Mouse (Mus musculus): ENCODE results near the gene Hectd2.

The Hectd2 gene

DNA sequence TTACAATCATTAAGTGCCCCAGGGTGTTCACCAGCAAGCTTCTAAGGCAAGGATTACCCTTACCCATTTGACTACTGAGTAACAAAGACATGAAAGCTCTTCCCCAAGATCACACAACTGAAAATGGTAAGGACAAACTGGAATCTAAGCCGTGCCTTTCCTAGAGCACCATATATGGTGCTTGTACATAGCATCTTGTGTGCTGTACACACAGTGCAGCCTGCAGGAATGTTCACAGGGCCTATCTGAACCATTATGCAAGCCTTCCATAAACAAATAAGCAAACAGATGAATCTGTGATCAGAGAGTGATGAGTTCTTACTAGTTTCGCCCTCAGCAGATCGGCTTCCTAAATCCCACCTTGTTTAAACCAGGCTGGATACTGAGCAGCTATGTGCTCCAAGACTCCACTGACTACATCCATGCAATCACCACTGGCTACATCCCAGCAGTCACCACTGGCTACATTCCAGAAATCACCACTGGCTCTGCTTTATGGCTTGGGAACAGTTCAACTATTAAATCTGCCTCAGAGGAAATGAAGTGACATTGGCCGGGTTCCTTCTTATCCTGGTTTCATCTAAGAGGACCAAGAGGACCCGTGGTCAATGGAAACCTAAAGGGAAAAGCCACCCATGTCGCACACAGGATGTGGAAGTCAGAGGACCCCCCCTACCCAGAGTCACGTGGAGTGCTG is 91.8 kb downstream of the Hectd2 start:
- DNase-seq (ENCODE audit: low read depth, low spot score) = no peak

DNA sequence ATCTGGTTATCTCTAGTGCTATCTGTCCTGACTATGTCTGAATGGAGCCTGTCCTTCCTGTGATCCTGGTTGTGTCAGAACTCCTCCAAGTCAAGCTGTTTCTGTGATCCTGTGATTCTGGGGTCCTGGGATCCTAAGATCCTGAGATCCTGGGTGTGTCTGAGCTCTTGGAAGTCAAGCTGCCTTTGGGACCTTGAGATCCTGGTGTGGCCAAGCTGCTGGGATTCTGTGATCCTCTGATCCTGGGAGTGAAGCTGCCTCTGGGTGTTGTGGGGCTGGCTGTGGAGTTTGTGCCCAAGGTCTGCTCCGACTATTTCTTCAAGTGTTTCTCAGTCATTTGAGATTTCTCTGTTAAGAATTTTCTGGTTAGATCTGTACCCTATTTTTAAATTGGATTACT is 98.2 kb downstream of the Hectd2 start:
- no peak for DNase-seq (ENCODE audit: low read depth, low spot score)

DNA sequence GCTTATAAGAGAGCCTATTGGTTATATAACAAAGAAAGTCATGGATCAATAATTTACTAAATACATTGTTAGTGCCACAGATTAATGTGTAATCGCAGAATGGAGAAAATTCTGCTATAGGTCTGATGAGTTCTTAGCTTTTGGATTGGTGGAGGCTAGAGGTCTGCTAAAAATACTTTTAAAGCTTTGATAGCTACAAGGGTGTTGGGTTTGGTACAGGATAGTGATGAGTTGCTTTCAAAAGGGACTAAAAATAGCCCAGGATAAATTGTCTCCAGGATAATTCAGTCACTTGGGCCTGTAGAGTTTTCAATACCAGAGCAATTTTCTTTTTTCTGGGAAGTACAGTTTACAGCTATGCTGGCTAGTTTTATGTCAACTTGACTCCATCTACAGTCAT is 108.3 kb downstream of the Hectd2 start:
- DNase-seq (ENCODE audit: low read depth, low spot score) = no peak

DNA sequence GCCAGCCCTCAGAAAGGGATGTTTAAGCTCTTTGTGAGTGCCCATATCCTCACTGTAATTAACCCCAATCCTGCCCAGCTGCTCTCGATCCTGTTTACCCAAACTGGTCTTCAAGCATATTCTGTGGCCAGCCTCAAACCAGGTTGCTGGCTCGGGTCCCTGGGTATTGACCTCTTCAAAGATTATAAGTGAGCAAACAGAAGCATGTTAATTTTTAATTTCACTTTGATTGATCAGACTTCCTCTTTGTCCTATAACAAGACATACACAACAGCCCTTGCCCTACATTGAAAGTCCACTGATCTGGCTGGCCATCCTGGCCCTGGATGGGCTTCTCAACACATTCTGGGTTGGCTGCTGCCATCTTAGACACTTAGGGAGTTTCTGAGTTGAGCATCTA is 109.5 kb downstream of the Hectd2 start:
- no peak for DNase-seq (ENCODE audit: low read depth, low spot score)

DNA sequence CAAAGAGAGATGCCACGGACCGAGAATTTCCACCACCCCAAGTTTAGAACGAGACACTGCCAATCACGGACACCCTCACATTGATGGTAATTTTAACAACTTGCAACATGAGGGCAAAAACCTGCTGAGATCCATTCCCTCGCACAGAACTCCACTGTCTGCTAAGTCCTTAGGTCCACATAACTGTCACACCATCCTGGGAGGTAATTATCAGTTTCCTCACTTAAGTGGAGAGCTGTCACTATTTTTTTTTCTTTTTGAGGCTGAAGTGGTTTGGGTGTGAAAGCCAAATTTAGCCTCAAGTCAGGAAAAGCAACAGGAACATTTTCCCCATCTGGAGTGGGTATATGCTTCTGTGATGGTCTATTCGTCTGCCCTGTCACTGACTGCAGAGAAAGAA is 110.0 kb downstream of the Hectd2 start:
- no peak for DNase-seq (ENCODE audit: low read depth, low spot score)

DNA sequence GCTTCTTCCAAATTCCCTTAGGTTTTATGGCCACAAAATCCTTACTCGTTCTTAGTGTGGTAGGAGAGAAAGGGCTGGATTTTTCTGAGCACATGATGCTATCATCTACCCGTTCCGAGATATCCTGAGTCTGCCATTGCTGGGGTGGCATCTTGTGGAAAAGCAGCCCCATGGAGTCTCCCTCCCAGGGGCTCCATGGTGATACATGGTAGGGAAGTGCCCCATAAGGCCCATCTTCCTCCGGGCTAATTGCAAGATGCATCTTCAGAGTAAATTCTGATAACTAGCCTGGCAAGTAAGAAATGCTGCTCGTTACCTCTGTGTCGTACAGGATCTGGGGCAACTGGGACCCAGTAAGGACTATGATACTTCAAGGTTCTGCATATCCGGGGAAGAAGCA is 110.8 kb downstream of the Hectd2 start:
- DNase-seq (ENCODE audit: low read depth, low spot score) = no peak

DNA sequence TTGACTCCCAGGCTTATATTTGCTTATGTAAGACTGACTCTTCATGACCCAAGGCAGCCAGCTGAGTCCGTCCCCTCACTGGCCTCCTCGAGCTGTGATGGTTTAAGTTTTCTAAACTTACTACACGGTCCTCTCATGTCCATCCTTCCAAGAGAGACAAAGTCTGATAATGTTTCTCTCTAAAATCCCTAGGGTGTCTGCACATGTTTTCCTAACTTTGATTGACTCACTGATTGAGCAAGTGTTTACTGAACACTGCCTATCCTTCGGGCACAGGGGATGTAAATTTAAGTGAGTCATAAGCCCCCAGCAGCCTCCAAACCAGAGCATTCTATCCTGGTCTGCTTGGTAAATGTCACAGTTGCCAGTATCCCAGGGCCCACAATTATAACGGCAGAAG is 111.2 kb downstream of the Hectd2 start:
- DNase-seq (ENCODE audit: low read depth, low spot score) = no peak

DNA sequence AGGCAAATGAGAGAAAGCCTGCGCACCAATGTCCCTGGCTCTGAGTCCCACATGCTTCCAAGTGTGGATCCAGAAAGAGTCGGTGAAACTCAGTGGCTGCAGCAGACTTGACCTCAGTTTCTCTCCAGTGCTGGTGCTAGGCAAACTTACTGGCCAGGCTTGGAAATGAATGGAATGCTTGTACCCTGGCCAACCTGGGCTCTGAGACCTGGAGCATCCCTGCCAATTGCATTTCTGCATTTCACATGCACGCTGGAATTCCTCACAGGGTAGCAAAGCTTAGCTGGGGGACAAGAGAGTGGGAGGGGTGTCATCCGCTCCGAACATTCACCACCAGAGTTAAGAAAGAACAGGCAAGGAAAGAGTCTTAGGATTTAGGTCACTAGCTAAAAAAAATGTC is 112.0 kb downstream of the Hectd2 start:
- no peak for DNase-seq (ENCODE audit: low read depth, low spot score)

DNA sequence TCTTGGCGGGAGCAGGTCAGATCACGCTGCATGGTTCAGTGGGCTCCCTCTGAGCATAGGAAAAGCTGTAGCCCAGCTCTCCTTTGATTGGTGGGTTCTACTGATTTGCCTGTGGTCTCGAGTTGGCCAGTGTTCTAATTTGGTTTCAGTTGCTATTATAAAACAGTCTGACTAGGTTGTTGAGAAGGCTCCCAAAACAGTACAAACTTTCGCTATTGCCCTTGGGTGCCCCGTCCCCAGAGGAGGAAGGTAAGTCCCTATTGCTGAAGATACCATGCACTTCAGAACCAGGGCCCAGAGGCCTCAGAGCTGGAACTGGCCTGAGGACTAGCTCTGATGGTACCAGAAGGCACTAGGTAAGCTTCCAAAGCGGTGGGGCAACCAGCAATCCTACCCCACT is 112.9 kb downstream of the Hectd2 start:
- DNase-seq (ENCODE audit: low read depth, low spot score) = no peak

DNA sequence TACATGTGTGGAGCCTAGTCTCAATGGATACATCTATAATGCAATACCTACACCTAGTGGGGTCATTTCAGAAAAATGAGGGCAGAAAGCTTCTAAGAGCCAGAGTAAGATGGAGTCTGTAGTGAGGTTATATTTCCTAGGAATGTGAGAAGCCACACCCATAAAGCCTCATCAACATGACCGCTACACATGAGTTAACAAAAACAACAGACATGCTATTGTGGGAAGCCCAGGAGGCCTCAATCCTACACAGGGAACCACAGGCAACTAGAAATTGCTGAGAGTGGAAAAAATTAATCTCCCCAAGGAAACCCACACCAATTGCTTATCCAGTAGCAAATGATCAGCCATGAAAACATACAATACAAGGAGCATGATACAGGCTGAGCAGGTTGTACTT is 113.7 kb downstream of the Hectd2 start:
- no peak for DNase-seq (ENCODE audit: low read depth, low spot score)

DNA sequence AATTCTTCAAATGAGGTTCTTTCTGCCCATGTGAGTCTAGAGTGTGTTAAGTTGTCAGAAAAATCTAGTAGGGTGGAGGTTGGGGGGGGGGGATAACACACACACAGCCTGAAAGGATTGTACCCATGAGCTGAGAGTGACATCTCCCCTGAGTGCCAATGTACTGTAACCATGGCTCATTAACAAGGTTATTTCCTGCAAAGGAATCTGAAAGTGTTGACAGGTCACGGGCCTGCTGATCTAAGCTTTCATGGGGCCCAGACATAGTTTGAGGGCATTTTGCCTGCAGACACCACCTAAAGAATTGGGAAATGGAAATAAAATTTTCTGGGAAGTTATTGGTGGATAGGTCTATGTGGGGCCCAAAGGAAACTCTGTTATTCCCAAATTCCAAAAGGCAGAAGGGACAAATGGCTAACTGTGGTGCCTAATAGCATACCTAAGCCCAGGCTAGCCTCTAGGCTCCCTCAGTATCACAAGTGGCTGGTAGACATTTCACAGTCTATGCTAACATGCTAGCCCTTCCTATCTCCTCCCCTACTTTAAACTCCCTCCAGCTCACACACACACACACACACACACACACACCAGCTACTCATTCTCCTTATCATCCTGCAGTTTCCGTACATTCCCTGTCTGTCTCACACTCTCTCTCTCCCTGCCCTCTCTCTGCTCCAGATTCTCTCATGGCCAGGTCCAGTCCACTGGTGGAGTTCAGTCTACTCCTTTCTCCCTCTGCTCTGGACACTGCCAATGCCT is 114.6 kb downstream of the Hectd2 start:
- no peak for DNase-seq (ENCODE audit: low read depth, low spot score)

DNA sequence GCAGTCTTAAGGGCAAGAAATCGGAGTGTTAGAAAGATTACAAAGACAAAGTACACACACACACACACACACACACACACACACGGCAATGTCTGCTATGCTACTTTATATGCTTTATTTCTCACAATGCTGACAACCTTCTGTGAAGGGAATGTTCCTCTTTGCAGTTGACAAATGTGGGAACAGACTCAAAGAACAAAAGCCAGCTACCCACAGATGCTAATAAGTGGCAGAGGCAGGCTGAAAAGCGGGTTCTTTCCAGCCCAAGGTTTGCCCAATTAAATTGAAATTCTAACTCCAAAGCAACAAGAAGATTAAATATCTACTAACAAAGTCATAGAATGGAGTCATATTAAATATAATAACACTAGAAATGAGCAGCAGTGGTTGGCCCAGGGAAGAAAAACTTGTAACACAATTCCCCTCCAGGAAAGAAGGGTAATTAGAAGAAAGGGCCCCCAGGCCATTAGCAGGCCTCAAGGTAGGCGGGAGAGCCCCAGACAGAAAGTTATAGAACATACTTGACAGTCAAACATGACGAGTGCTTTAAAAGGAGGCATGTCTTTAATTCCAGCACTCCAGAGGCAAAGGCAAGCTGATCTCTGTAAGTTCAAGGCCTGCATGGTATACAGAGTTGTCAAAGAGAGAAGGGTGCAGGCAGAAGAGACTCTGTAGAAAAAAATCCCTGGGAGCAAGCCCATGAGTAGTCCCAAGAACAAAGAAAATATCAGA is 115.4 kb downstream of the Hectd2 start:
- no peak for DNase-seq (ENCODE audit: low read depth, low spot score)

All from forelimb bud, embryonic 11.5 days (tissue).